Comparison of ENCODE assay signal across 14 mouse cellular contexts in the genomic region with DNA sequence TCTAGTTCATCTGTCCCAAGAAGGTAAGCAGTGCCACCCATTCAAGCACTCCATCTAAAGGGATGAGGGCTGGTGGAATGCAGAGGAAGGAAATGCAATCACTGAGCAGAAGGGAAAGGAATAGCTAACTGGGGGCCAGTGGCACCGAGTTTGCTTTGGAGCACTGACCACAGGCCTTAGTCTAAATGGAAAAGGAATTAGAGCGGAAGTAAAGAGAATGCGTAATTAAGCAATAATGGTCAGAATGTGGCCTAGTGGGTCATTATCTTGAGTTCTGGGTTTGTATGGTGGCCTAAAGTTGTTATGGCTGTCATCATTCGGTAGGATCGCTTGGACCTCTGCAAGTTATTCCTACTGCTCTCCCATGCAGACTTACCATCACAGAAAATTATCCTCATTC.
"Had no signal": no experiment of that assay in that cellular context is flagged by ENCODE, and none has a peak within 500 bp of the region (broad histone marks: within the 10 kb centered on the region; RNA-seq: fewer than 3 reads in every experiment).

No protein-coding gene starts in this region.

- DNase-seq: liver, embryonic 13.5 days; liver, postnatal 0 days; lung, adult 2 months; lung, postnatal 14 days; lung, postnatal 36 days; right cerebral cortex, adult 18-20 months; right cerebral cortex, postnatal 25 days; right cerebral cortex, postnatal 4 days; spleen, adult 18-20 months; thymus, adult 18-20 months; thymus, postnatal 14 days; thymus, postnatal 36 days had no signal

- ATAC-seq: liver, postnatal 0 days; lung, postnatal 0 days; midbrain, embryonic 15.5 days had no signal
